Mouse (Mus musculus) liver (tissue): ENCODE data around the gene Arl5c.

Experiments
- DNase-seq: peaks from one replicate; pipeline ENCODE4 v3.0.0-alpha.2; 2020; ENCODE audit warnings: mixed read lengths

Arl5c gene

DNA sequence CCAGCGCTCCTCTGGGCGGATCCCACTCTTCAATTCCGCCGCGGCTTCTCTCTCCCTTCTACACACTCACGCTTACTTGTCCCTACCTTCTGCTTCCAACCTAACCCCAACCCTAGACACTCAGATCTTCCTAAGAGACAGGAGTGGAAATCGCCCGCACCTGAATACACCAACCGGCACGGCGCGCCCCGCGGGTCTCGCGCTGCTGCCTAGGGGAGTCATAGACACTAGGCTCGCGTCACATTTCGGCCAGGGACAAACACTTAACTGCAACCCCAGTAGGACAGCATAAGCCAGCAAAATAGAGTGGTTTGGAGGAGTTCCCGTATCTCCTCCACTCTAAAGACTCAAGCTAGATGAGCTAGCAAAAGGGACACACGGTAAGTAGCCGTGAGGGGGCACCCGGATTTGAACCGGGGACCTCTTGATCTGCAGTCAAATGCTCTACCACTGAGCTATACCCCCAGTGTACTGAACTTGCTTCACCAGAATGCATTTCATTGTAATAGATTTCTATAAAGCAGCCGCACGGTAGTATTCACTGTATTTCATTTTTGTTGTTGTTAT is 7.4 kb downstream of the Arl5c start:
- peak; percentile 92 for DNase-seq

GRCm38 (mm10) chr11:97987551-97988526 is 8.1 kb downstream of the Arl5c start:
- DNase-seq = peak; percentile 91

DNA sequence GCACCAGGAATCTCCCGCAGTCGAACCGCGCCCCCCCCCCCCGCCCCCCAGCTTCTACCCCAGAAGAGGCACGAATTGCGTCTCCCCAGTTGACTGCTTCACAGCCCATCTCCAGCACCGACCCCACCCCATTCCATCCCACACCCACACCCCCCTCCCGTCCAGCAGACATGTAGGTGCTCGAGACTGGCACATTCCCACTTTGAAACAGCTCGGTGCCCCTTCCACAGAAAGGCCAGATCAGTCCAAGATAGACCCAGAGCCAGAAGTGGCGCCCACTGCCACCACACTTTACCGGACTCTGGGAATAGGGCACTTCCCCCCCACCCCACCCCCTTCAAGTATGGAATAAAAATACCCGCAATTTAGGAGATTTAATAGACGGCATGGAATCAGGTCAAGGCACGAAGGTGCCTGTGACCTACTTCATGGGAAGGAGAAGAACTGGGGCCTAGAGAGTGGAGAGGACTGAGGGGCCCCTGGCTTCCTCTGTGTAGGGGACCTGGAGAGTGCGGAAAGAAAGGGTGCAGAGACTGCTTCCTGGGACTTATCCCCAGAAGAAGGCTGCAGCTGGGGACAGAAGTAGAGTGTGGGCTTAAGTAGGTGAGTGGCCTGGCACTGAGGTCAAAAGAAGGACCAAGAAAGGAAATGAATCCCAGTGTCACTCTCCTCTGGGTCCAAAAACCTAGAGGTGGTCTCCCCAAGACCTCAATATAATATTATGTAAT is 9.1 kb downstream of the Arl5c start:
- DNase-seq = no peak

GRCm38 (mm10) chr11:97985727-97986677 is 10.0 kb downstream of the Arl5c start, which contains the start of gene Plxdc1:
TSS of gene Plxdc1 (minus strand) at chr11:97986444.
- DNase-seq = peak; percentile 21

DNA sequence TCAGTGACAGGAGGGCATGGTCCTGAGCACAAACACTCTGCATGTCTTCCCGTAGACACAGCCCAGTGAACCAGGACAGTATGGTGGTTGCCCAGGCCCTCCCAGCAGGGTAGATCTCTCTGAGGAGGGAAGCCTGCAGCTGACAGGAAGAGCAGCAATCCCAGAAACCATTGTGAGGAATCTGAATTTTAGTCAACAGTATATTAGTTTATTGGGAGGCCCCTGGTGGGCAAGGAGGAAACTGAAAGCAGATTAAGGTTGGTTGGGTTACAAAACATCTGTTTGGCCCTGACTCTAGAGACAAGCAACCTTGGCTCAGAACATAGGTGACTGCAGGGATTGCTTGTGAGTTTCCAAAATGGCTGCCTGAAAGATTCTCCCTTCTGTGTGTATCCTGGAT is 12.0 kb downstream of the Arl5c start:
- no peak for DNase-seq

- no peak for DNase-seq
These were observed 12.5 kb downstream of the Arl5c start for GRCm38 (mm10) chr11:97983506-97983905.

DNA sequence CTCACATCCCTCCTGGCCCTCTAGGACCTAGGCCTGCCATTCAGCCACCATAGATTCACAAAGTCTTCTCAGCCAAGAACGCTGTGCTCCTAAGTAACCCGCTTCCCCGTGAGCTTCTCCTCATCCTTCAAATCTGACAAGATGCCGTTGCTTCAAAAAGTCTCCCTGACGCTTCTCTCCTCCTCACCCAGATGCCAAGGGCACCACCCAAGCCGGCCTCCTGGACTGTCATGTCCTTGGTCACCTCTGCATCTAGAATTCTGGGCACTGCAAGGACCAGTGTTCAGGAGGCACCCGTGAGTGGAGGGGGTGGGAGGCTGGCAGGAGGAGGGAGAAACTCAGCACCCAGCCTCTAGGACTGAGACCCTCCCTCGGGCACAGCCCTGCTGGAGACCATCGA is 13.3 kb downstream of the Arl5c start:
- DNase-seq = no peak

- no peak for DNase-seq
These were observed 15.4 kb downstream of the Arl5c start for GRCm38 (mm10) chr11:97980531-97980966.

DNA sequence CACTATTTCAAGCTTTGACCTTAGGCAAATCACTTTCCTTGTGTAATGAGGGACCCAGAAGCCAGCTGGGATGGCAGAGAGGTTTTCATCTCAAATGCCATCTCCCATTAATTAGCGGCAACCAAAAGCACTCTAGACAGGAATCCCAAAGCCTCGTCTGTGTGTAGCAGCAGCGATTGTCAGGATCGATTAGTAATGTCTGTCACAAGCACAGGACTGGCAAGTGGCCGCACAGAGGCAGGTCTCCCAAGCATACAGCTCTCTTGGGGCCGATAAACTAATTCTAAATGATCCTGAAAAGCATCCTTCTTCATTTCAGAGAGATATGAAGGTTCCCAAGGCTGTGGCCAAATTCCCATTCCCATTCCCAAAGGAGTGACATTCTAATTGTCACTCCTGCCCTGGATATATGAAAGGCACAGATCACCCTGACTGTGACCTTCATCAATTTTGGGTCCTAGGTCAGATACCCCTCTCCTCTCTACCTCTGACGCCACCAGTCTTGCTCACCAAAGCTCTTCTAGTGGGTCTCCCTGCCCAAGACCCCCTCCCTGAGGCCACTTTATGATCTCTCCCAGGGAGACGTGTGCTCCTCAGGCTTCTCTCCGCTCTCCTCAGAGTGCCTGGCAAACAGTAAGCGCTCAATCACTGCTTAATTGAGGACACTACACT is 16.0 kb downstream of the Arl5c start:
- no peak for DNase-seq

DNA sequence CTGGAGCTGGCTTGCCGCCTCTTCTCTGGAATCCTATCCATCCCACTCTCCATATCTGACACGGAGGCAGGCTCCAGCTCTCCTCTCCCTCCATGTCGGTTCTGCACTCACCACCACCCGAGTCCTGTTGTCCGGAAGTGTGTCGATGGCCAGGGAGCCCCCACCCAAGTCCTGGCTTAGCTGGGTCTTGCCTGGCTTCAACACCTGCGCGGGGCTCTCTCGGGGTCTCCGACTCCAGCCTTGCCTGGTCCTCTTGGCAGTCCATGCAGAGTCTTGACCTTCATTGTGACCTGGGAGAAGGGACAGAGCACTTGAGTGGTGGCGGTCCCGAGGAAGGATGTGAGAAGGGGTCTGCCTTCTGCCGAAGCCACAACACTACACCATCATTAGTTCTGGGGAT is 17.6 kb downstream of the Arl5c start:
- DNase-seq = no peak

DNA sequence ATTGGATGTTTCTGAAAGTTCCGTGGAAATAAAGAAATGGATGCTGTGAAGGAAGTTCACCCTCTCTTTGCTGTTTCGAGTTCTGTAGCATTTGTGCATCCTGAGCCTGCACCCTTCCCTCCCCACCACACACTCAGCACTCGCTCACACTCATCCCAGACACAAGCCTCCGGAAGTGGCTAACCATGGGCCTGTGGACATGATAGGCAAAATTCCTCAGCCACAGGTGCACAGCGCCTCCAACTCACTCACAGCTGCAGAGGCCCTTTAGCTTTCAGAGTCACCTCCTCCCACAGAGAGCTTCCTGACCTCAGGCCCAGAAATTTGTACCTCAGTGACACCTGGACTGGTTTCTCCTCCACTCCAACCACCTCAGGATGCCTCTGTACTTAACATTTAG is 18.2 kb downstream of the Arl5c start:
- no peak for DNase-seq

- no peak for DNase-seq
These were observed 21.2 kb downstream of the Arl5c start for GRCm38 (mm10) chr11:97974746-97975145.

DNA sequence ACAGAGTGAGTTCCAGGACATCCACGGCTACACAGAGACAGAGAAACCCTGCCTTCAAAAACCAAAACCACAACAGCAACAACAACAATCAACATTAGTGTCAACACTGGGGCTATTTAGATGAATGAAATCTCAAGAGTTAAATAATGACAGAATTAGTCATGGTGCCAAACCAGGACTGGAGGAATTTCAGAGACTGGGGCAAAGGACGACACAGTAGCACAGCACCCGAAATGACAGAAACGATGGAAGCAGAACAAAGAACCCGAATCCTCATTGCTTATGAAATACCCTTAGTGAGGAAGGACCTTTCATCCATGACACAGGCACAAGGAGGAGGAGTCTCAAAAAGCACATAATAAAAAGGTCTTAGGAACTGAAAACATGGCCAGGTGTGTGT is 21.8 kb downstream of the Arl5c start:
- DNase-seq = no peak

DNA sequence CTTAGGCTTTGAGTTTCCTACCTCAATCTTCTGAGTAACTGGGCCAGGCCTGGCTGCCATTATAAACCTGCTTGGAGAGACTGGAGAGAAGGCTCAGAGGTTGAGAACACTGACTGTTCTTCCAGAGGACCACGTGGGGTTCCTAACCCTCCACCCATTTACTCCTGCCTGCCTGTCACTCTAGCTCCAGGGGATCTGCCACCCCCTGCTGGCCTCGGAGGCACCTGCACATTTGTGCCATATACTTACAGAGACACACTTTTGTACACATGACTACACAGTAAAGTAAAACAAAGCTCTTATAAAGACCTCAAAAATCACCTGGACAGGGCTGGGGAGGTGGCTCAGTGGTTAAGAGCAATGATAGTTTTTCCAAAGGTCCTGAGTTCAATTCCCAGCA is 23.5 kb downstream of the Arl5c start:
- DNase-seq = no peak

- DNase-seq = no peak
These were observed 24.7 kb downstream of the Arl5c start for GRCm38 (mm10) chr11:97971232-97971631.

DNA sequence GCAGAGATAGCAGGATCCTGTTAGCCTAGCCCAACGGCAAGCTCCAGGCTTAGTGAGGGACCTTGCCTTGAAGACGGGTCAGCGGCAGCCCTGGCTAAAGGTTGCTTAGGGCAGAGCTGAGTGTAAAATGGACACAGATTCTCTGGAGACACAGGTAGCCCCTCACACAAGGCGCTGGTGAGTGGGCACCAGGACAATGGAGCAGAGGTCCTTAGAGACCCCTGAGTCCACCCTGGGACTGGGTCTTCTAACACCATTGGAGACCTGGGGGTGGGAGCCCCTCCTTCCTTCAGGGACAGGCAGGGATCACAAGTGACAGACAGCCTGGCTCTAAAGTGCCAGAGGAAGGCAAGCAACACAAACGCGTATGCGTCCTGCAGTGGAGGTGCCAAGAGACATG is 25.2 kb downstream of the Arl5c start:
- no peak for DNase-seq

DNA sequence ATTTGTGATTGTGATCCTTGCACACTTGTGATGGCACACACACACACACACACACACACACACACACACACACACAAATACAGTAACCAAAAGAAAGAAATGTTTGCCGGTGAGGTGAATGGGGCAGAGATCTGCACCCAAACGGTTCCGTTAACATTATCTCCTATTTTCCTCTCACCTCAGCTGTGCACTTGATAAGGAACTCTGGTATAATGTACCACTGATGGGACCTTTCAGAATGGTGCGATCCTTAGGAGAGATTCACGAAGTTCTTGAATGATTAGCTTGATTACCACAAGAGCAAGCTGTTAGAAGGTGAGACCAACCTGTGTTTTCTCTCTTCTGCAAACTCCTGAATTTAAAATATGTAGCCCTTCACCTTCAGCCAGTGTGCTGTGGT is 27.6 kb downstream of the Arl5c start:
- DNase-seq = no peak

DNA sequence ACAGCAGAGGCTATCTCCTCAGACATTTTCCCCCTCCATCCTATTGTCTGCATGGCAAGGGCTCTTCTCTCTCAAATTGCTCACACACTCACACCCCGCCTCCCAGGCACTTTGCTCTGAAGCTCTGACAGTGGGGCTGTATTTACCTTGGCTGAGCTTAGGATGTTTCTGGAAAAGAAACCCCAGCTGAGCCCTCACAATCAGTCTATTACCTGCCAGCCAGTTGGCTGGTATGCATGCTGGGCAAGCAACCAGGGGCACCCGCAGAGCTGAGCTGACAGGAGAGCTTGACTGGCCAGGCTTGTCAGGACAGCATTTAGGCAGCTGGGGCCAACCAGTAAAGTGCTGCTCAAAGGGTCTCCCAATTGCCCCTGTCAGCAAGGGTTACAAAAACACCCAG is 28.9 kb downstream of the Arl5c start:
- DNase-seq = no peak

- DNase-seq = no peak
These were observed 35.1 kb downstream of the Arl5c start for GRCm38 (mm10) chr11:97960907-97961306.

DNA sequence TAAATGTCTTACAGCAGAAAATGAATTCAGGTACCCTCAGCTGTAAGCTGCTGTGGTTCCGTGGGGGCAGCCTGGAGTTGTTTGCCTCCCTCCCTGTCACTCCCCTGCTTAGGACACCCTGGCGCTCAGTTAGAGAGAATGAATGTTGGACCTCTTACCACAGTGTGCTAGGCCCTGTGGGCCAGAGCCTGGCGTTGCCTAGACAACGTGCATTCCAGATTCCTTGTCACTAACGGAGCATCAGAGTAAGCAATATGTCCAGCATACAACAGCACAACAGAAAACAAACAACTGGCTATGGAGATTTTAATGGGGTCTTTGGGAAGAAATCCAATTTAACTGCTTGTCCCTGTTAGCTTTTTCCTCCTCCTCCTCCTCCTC is 36.7 kb downstream of the Arl5c start:
- DNase-seq = no peak

- DNase-seq = no peak
These were observed 37.2 kb downstream of the Arl5c start for GRCm38 (mm10) chr11:97958641-97959299.
